Mouse (Mus musculus) layer of hippocampus, adult 2 months (tissue): ENCODE measurements around the gene 4930433I11Rik. TPM values are rescaled to one million over a fixed set of nuclear protein-coding genes. Genes with fewer than 3 reads are reported as not detected.
"Not testable (repeated sequence)": the region's sequence is repeated elsewhere in the genome, so short reads cannot be mapped to it uniquely, and the experiment has no call there.

Experiments used
- DNase-seq, 2 experiments: peaks; one replicate each; pipeline ENCODE4 v3.0.0; 2022; ENCODE audit warnings: low spot score in 2 of 2
- H3K27ac ChIP-seq: fragments of 200-600 bp; 2 replicates; pipeline ENCODE4 v1.8.1; 2022
- H3K4me3 ChIP-seq: fragments of 200-600 bp; 2 replicates; pipeline ENCODE4 v1.8.1; 2022; ENCODE audit warnings: mild to moderate bottlenecking
- CTCF ChIP-seq: fragments of 200-600 bp; conservative IDR thresholded peaks from 2 replicates; pipeline ENCODE4 v1.8.1; 2022; ENCODE audit warnings: antibody characterized with exemption, mild to moderate bottlenecking, moderate library complexity
- long read RNA-seq, 2 experiments: library from polyadenylated mRNA; stranded (forward); transcript quantifications; one replicate each; pipeline ENCODE4 v2.0.0; 2021; ENCODE audit warnings: borderline mapping rate in 2 of 2
- total RNA-seq, 2 experiments: library from RNA; stranded (reverse); gene quantifications; 2 replicates each; pipeline ENCODE4 v1.2.3; 2021

Gene 4930433I11Rik
- total RNA-seq = not detected
- long read RNA-seq, experiment 1 = 0 reads
- long read RNA-seq, experiment 2 = 0 reads

GRCm38 (mm10) chr7:40987243-40987642 lies at the start of gene 4930433I11Rik:
Gene 4930433I11Rik (plus strand): TSS chr7:40987543.
- Histone ChIP-seq H3K4me3 (no peak within 1 kb of the TSS), H3K27ac (no peak within 1 kb of the TSS)
- TF ChIP-seq CTCF = no peak
- no peak for DNase-seq

- no peak for TF ChIP-seq CTCF
- Histone ChIP-seq H3K4me3 (no peak overlapping the region), H3K27ac (no peak overlapping the region)
- no peak for DNase-seq
These were observed 48.0 kb upstream of the 4930433I11Rik start for GRCm38 (mm10) chr7:40939371-40939770.

GRCm38 (mm10) chr7:40942233-40942935 lies 45.0 kb upstream of the 4930433I11Rik start:
- H3K4me3 ChIP-seq = no peak overlapping the region
- peak; percentile 39 to 53 for DNase-seq
- no peak overlapping the region for H3K27ac ChIP-seq
- TF ChIP-seq CTCF = peak; percentile 83

GRCm38 (mm10) chr7:41032419-41032818 lies 45.1 kb downstream of the 4930433I11Rik start, which contains the start of gene Gm4884:
Gene Gm4884 (plus strand): TSS chr7:41032719.
- not testable (repeated sequence) for H3K27ac ChIP-seq, DNase-seq, H3K4me3 ChIP-seq

GRCm38 (mm10) chr7:41044058-41044457 lies 56.7 kb downstream of the 4930433I11Rik start:
- not testable (repeated sequence) for DNase-seq, H3K27ac ChIP-seq, H3K4me3 ChIP-seq

Other genes starting within 250 kb of the 4930433I11Rik start
- gene Vstm2b, start 89.2 kb upstream of the 4930433I11Rik start, total RNA-seq = 10 to 100 TPM; 71.2 to 71.9 TPM
- not detected for gene Gm4884, start 45.2 kb downstream of the 4930433I11Rik start, total RNA-seq
- gene Gm5592, start 166.3 kb downstream of the 4930433I11Rik start, total RNA-seq = not detected